Mouse (Mus musculus): ENCODE results near the gene Vsnl1.

GRCm38 (mm10) chr12:11391244-11391949 is 45.0 kb downstream of the Vsnl1 start:
- TF ChIP-seq CTCF (IDR thresholded peaks at IDR 0.05; ENCODE audit: borderline replicate concordance, extremely low read depth, insufficient read depth, insufficient read length), result no peak
- TF ChIP-seq POLR2A (IDR thresholded peaks at IDR 0.05; ENCODE audit: borderline replicate concordance, extremely low read depth, insufficient read depth, insufficient read length, poor library complexity, severe bottlenecking), result no peak
